Mouse (Mus musculus) erythroblast, adult 5-6 weeks (primary cell): ENCODE data around the gene 1500009L16Rik. TPM values are rescaled to one million over a fixed set of nuclear protein-coding genes. Genes with fewer than 3 reads are reported as not detected.

Source experiments
- ATAC-seq: replicated peaks from 2 replicates; pipeline ENCODE4 v1.8.0; 2016; ENCODE audit warnings: moderate number of reproducible peaks, mild to moderate bottlenecking, moderate TSS enrichment, inconsistent platforms; ENCODE audit not compliant: poor library complexity, low FRiP score, severe bottlenecking
- total RNA-seq, 2 experiments: library from RNA; stranded (forward) in 1 of 2; stranded (reverse) in 1 of 2; fragments of 150-400 nt in 1 of 2; fragments of 200-764, 138-1000 nt in 1 of 2; gene quantifications; 2 replicates each; pipeline versions ENCODE4 v1.2.3 to v1.2.4; 2015 to 2017; ENCODE audit warnings: low replicate concordance in 2 of 2

Gene 1500009L16Rik
- total RNA-seq (2015; ENCODE audit: low replicate concordance) (not detected in 2 replicates), total RNA-seq (2017; ENCODE audit: low replicate concordance) (not detected in 2 replicates)

DNA sequence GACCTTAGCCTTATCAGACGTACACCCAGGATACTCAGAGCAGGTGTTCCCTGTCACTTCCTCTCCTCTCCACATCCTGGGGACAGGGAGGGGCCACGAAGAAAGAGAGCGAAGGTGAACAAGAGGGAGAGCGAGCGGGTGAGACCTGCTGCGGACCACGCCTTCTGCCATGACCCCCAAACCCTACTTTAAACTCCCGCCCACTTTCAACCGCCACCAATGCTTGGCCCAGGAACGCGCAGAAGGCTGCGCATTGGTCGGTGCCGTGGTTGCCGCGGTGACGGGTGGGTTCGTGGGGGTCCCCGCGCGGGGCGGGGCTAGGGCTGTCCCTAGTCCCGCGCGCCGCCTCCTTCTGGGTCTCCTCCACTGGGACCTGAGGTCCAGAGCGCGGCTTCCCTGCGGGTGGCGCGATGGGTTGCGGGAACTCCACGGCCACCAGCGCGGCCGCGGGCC is at the start of gene 1500009L16Rik:
TSS of gene 1500009L16Rik (plus strand) at position 287 of the 453 bp plus-strand sequence.
- no peak for ATAC-seq

DNA sequence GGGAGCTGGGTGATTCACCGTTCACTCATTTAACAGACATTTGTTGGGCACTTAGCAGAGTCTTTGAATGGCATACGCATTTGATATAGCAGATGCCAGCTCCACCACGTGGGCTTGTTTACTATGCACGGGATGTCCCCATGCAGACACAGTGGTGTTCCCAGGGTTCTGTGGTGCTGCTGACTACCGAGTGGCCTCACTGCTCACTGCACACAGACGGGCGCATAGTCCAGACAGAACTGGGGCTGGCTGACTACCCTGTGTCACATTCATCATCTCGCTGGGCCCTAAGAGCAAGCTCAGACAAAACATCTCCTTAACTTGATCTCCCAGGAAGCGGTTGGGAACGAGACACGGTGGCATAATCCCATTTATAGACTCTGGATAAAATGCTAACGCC is 41.3 kb upstream of the 1500009L16Rik start:
- no peak for ATAC-seq

DNA sequence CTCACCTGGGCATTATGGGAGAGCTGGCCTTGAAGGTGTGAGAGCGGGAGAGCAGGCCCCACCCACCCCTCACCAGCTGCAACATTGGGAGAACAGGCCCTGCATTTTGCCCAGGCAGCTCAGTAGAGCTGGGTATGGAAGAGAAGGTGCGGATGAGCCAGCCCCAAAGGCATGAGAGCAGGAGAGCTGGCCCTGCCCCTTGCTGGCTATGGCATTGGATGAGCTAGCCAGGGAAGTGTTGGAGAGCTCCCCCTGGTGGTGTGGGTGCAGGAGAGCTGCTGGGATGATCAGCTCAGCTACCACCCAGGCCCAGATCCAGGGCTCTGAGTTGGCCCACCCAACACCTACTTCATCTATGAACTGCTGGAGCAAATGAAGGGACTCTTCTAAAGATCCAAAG is 34.5 kb upstream of the 1500009L16Rik start:
- ATAC-seq: no peak

DNA sequence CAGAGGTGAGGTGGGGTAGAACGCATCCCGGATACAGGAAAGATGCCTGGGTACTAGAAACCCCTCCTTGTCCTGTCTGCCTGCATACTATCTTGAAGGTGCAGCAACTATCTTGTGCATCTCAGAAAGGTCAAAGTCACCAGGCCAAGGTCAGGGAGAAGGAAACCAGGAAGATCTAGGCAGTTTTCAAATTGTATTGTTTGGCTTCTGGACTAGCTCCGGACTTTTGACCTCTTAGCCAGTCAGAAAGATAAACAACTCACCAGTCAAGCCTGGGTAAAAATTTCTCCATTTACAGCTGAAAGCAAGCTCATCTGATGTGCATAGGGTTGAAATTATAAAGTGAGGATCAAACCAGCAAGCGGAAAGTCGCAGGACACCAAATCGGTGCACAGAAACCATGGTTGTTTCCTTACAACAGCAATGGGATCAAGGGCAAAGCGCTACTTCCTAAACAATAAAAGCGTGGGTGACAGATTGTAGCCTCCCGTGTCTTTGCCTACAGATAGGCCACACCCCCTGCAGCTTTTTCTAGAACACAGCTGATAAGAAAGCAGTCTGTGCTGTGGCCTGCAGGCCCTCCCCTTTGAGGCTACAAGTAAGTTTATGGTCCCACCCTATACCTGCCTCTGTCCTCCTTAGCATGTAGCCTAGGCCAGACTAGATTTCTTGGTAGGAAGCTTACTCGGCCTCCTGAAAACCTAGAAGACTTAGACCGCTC is 30.3 kb upstream of the 1500009L16Rik start:
- ATAC-seq: no peak

DNA sequence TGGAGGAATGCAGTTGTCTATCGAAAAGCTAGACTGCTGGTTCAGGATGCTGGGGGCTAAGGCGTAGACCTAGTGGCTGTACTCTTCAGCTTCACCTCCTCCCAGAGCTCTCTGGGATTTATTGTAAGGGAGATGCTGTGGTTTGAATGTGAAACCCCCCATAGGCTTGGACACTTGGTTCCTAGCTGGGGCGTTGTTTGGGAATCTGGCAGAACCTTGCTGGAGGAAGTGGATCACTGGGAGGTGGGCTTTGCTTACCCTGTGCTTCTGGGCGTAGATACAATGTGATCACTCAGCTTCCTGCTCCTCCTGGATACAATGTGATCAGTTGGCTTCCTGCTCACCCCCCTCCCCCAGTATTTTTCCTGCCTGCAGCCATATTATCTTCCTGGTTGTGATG is 26.4 kb upstream of the 1500009L16Rik start:
- no peak for ATAC-seq

DNA sequence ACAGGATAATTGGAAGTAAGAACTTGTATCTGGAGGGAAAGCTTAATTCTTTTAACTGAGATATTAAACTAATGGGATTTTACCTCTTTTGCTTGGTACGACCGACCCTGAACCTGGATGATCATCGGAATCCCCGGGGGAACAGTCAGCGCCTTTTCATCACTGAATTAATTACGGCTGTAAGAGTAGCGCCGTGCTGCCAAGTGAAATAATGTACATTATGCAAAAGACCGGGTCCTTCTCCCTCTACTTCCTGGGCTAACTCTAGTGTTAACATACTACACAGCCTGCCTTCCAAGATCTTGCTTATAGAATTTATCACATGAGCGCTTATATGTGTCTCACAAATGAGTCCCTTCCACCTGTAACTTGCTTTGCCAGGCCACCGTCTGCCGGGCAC is 16.0 kb upstream of the 1500009L16Rik start:
- ATAC-seq: no peak

DNA sequence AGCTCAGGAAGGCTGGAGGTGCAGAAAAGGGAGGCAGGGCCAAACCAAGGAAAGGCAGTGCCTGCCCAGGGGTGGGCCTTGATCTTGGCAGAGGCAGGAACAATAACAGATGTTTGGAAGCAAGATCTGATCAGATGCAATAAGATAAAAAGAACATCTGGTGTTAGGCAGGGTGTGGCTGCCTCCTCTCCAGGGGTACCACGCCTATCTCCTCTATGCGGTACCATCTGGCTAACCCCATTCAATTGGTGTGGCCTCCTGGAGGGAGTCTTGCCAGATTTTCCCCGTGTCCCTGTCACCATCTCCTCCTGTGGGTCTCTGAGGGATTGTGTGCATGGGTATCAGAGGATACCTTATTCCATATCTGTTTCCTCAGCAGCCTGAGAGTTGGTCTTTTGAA is 12.7 kb upstream of the 1500009L16Rik start:
- no peak for ATAC-seq

DNA sequence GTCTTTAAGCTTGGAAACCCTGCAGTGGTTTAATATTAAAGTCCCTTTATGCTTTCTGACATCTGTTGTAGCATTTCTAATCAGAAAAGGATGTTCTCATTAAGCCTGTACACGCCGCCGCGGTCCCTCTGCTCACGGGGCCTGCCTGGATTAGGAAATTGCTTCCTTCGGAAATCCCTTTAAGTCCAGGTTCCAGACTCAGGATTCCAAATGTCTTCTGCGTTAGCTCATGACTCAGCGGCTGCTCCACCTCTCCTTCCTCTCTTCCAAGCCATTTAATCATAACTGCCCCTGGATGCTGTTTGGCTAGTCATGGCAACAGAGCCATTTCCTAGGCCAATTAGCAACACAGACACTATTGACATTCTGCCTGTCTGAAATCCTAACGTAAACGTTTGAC is 10.9 kb upstream of the 1500009L16Rik start:
- ATAC-seq: no peak

DNA sequence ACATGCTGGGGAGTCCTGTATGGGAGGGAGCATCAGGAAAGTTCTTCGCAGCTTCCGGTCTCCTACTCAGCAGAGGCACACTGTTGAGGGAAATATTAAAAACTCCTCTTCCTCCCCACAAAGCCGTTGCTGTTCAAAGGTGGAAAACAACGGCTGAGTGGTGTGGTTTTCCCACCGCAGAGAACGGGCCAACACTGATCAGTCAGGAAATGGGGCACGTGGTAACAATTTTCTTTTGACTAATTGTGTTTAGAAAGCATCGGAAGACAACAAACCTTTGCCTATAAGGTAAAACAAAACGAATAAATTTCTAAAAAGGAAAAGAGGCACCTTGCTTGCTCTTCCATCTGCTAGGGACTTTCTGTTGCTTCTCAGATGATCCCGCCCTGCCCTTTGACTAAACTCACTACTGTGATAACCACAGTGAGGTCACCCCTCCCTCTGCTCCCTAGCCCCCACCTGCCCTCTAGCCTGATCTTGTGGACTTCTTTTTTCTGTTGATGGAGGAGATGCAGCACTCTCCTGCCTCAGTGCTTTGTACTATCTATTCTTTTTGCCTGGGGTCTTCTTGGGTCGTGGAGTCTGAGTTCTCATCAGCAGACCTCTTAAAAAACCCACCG is 3.7 kb upstream of the 1500009L16Rik start:
- ATAC-seq: no peak

DNA sequence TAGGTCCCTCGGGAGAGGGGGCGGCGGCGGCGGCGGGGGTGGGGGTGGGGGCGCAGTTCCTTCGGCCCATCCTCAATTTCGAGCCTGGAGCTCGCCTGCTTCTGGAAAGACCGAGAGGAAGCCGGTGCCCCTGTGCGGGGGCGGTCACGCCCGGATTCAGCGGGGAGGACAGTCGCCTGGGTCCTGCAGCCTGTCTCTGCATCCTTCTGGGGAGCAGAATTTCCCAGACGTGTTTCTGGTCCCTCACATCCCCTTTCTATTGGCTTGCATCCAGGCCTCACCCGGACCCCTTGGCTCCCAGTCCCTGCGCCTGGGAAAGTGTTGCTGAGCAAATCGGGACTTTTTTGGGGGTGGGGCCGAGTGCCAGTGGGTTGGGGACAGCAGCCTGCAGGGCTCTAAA is 390 bp downstream of the 1500009L16Rik start:
- no peak for ATAC-seq

DNA sequence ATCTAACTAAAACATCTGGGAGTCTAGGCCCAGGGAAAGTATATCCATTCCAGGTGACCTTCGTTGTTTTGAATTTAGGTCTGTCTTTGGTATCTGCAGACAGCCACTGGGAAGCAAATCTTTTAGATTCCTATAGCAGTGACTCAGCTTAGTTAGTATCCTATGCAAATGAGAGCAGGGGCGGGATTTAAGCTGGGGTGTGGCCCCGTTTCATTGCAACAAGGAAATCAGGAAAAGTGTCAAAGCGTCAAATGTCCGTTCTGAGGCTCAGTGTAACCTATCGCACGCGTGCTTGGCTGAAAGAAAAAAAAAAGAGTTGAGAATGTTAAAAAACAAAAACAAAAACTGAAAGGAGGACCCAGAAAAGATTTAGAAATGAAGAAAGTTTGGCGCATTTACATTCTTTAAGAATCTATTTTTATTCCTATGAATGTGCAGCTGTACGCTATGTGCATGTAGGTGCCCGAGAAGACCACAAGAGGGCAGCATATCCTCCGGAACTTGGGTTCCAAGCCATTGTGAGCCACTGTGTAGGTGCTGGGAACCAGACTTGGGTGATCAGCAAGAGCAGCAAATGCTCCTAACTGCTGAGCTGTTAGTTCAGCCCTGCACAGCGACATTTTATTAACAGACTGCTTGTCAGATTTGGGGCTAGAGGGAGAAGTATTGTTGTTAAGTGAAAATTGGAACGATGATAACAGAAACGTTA is 1.8 kb downstream of the 1500009L16Rik start:
- no peak for ATAC-seq

DNA sequence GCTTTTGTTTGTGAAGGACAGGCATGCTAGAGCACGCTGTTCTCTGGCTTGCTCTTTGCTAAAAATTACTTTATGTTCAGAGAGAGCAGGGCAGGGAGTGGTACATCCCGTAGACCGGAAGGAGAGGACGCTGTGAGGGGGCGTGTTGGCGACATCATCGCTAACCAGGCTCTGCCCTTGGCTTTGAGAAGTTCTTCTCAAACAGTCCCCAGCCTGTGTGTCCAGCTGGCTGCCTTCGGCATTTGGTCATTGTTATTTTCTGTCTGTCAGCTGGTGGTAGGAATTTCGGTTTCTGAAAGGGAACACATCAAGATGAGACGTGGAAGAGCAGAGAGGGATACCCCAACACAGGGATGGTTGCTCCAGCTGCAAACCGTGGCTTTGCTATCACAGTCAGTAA is 3.5 kb downstream of the 1500009L16Rik start:
- ATAC-seq: no peak

DNA sequence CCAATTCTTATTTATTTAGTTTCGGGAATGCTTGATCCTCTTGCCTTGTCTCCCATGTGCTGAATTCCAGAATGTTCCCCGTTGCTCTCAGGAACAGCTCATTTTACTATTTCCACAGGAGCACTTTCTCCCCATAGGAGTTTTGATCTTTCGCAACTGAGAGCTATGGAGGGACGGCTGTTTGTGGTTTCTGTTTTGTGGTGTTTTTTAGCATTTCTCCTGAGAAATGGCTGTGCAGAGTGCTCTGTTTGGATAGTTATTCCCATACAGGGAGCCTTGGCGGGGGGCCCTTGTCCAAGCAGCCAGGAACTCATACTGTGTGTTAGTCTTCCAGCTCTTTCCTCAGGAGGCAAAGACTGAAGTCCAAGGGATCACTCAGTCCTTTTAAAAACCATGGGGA is 5.2 kb downstream of the 1500009L16Rik start:
- ATAC-seq: no peak

DNA sequence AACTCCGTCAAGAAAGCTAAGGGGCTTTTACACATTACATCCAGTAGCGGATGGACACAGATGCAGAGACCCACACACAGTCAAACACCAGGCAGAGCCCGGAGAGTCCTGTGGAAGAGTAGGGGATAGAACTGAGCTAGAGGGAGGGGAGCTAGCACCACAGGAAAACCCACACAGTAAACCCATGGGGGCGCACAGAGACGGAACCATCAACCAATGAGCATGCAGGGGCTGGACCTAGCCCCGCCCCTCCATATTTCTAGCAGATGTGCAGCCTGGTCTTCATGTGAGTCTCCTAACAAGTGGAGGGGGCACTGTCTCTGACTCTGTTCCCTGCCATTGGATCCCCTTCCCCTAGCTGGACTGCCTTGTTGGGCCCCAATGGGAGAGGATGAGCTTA is 5.9 kb downstream of the 1500009L16Rik start:
- no peak for ATAC-seq

DNA sequence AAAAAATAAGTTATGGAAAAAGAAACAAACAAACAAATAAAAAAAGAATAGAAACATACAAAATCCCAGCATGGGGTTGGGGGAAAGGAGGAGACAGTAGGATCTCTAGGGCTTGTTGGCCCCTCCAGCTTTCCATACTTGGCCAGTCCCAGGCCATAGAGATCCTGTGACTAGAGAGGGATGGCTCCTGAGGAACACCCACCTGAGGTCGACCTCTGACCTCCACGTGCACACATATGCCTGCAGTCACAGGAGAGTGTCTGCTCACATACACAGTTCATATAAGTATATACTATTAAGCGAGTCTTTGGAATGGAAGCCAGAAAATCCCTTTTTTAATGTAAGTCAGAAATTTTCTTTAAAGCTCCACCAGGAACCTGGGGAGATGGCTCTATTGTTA is 6.4 kb downstream of the 1500009L16Rik start:
- ATAC-seq: no peak

DNA sequence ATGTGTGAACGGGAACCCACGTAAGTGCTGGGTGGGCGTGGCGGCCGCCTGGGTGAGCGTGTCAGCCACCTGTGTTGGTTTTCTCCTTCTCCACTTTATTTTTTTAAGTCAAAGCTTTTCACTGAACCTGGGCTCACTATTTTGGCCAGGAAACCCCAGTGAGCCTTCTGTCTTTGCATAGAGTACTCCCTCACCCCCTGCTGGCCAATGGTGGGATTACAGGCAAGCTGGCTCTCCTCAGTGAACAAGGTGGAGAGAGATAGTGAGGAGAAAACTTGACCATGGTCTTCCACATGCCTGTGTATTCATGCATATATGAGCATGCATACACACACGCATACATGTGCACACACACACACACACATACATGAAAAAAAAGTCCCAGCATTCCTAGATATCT is 6.8 kb downstream of the 1500009L16Rik start:
- peak; percentile 52; the same call in 1 of the 2 replicates for ATAC-seq

DNA sequence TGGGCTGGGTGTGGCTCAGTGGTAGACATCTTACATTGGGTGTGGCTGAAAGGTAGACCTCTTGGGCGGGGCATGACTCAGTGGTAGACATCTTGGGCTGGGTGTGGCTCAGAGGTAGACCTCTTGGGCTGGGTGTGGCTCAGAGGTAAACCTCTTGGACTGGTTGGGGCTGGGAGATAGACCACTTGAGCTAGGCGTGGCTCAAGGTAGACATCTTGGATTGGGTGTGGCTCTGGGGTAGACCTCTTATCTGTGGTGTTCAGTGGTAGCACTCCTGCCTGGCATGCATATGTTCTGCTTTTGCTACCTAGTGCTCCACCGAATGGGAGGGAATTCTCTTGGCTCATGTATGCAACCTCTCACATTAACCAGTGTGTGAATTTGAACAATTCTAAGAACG is 11.1 kb downstream of the 1500009L16Rik start:
- ATAC-seq: no peak

DNA sequence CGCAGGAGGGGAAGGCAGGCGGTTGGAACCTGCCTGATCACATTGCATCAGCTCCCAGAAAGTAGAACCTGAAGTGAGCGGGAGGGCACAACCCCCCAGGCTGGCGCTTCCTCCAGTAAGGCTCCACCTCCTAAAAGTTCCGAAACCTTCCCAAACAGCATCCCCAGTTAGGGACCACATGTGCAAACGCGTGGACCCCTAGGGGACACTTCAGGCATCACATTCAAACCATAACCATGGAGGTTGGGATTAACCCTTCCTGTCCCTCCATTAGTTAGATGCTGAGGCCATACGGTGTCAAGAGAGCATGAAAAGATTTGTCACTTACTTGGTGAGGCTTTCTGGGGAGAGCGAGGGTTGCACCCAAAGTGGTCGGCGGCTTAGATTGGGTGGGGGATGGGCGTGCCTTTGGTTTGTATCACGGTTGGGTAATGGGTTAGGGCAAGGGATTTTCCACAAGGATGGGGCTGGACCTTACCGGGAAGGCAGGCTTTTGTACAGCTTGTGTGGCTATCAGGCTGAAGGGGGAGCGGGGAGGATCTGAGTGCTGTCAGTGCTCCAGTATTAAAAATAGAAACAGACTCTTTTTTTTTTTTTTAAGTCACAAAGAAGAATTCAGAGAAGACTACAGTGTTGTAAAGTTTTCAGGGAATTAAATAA is 16.5 kb downstream of the 1500009L16Rik start:
- ATAC-seq: no peak

DNA sequence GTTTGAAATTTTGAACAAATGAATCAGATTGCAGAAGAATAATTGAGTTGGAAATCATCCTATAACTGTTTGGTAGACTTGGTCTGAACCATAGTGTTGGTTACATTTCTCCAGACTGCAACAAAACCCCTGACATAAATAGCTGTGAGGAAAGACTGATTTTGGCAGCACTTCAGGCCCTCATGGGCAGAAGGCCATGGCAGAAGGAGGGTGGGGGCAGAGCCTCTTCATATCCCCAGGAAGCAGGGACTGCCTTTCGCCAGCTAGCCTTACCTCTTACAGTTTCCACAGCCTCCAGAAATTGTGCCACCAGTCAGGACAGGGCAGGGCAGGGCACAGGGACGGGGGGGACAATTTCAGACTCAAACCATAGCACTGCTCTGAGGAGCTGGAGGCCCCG is 22.0 kb downstream of the 1500009L16Rik start:
- no peak for ATAC-seq

DNA sequence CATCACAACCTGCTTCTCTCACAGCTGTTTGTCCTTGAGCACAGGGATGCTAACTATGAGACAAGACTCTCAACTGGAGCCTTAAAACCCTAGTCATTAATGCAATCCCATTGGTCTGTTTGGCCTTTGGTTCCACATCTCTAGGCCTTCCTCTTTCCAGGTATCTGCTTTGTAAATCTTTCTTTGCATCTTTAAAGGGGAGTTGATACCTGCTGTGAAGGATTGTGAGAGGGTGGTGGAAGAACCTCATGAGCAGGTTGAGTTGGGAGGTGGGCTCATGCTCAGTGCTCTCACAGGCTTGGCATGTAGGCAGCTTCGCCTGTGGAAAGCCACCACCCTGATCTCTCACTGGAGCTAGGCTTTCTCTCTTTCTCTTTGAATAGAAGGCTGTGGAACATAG is 30.4 kb downstream of the 1500009L16Rik start:
- no peak for ATAC-seq
